In the genomic region with DNA sequence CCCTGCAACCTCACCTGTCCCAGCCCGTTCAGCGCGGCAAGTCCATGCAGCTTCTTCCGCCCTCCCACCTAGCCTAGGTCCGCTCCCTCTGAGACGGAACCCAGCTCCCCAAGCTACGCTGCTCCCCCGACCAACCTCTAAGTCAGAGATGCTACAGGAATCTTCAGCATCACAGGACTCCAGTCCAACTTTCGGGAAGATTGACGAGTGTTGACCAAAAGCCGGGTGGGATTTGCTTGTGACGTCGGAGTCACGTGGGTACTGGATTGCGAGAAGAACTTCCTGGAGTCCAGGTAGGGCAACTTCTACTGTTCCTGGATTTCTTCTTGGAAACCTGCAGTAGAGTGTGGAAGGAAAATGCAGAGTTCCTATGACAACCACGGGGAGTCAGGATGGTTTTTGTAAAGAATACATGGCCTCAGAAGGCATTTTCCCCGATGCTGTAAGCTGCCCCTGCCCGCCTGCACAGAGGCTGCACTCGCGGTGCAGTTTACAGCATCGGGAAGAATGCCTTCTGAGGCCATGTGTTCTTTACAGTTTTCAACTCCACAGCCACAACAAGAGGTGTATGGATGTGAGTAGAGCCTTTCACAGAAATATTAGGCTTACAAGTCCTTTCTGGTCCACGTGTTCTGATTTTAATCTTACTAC, we compare ENCODE assay signal across 8 mouse cellular contexts. TPM values are rescaled to one million over a fixed set of nuclear protein-coding genes. Genes with fewer than 3 reads are reported as not detected.
DNase-seq lines count a peak whose midpoint lies in the region; ATAC-seq and TF ChIP-seq lines count a peak whose summit lies in the region.

A gene (minus strand): TSS at position 212 of the 651 bp plus-strand sequence.

- peak; percentile 54 for DNase-seq in urinary bladder, postnatal 14 days (ENCODE audit: low spot score)
- no peak for DNase-seq in urinary bladder, postnatal 10 days (ENCODE audit: low spot score)
- peak; percentile 78 for DNase-seq in embryo, embryonic 9.5 days (ENCODE audit: extremely low spot score)
- no peak for DNase-seq in heart, postnatal 0 days (ENCODE audit: low spot score)
- peak; percentile 64 to 80 for DNase-seq in kidney, postnatal 36 days
- peak; percentile 46 for DNase-seq in liver, postnatal 0 days

- H3K4me1 ChIP-seq in heart, postnatal 0 days (ENCODE audit: control insufficient read depth, insufficient read depth): peaks cover 6% of the 10 kb centered on the region; the same call in 1 of the 2 replicates
- H3K4me1 ChIP-seq in liver, postnatal 0 days (ENCODE audit: insufficient read depth): no peaks in the 10 kb centered on the region
- peaks cover 7% of the 10 kb centered on the region for H3K4me1 ChIP-seq in neural tube, embryonic 13.5 days (replicated peaks)
- peaks cover 2% of the 10 kb centered on the region for H3K4me1 ChIP-seq in testis, adult 2 months (ENCODE audit: control insufficient read depth, insufficient read depth, low read length)

- peak within 1 kb of the TSS; percentile 96 for H3K4me2 ChIP-seq in heart, postnatal 0 days (ENCODE audit: low read depth, low read length)
- H3K4me2 ChIP-seq in liver, postnatal 0 days (ENCODE audit: low read depth, low read length): peak within 1 kb of the TSS; percentile 80
- H3K4me2 ChIP-seq in neural tube, embryonic 13.5 days: peak within 1 kb of the TSS; percentile 92

- 2% methylated on average over 22 of the region's 22 CpGs for WGBS in heart, postnatal 0 days
- 2% methylated on average over 22 of the region's 22 CpGs for WGBS in liver, postnatal 0 days (ENCODE audit: insufficient replicate concordance)
- WGBS in neural tube, embryonic 13.5 days: 3% methylated on average over 22 of the region's 22 CpGs

- no peak for TF ChIP-seq POLR2A in testis, adult 2 months (IDR thresholded peaks at IDR 0.05; ENCODE audit: control insufficient read depth, low read depth, low read length)

- no peak within 1 kb of the TSS for H3K27ac ChIP-seq in heart, postnatal 0 days (ENCODE audit: low read depth)
- H3K27ac ChIP-seq in liver, postnatal 0 days (ENCODE audit: low read depth): no peak within 1 kb of the TSS
- H3K27ac ChIP-seq in neural tube, embryonic 13.5 days (replicated peaks): no peak within 1 kb of the TSS
- no peak within 1 kb of the TSS for H3K27ac ChIP-seq in testis, adult 2 months (ENCODE audit: control insufficient read depth, insufficient read depth, low read depth, low read length)

- H3K36me3 ChIP-seq in heart, postnatal 0 days (replicated peaks; ENCODE audit: control insufficient read depth, insufficient read depth, low read length): no peaks in the 10 kb centered on the region
- no peaks in the 10 kb centered on the region for H3K36me3 ChIP-seq in liver, postnatal 0 days (replicated peaks; ENCODE audit: insufficient read depth, low read length)
- H3K36me3 ChIP-seq in neural tube, embryonic 13.5 days: no peaks in the 10 kb centered on the region
- no peaks in the 10 kb centered on the region for H3K36me3 ChIP-seq in testis, adult 2 months (ENCODE audit: control insufficient read depth, insufficient read depth, low read length)

- H3K9me3 ChIP-seq in heart, postnatal 0 days (replicated peaks; ENCODE audit: control insufficient read depth, low read length): no peaks in the 10 kb centered on the region
- H3K9me3 ChIP-seq in liver, postnatal 0 days (ENCODE audit: low read length): no peaks in the 10 kb centered on the region
- H3K9me3 ChIP-seq in neural tube, embryonic 13.5 days: no peaks in the 10 kb centered on the region

- peak; percentile 33; the same call in 1 of the 2 replicates for ATAC-seq in heart, postnatal 0 days (ENCODE audit: insufficient read depth, low read depth)
- ATAC-seq in liver, postnatal 0 days: peak; percentile 66
- ATAC-seq in neural tube, embryonic 13.5 days (ENCODE audit: low read depth): peak; percentile 81

- TF ChIP-seq EP300 in heart, postnatal 0 days (IDR thresholded peaks at IDR 0.05; ENCODE audit: low read depth): no peak
- TF ChIP-seq EP300 in liver, postnatal 0 days (IDR thresholded peaks at IDR 0.05; ENCODE audit: low read depth): no peak

- H3K4me3 ChIP-seq in heart, postnatal 0 days (ENCODE audit: low read depth, low read length): peak within 1 kb of the TSS; percentile 67
- H3K4me3 ChIP-seq in liver, postnatal 0 days (ENCODE audit: low read depth, low read length): peak within 1 kb of the TSS; percentile 65
- H3K4me3 ChIP-seq in neural tube, embryonic 13.5 days: peak within 1 kb of the TSS; percentile 65
- H3K4me3 ChIP-seq in testis, adult 2 months (ENCODE audit: control insufficient read depth, low read depth, low read length): peak within 1 kb of the TSS; percentile 86

- no peaks in the 10 kb centered on the region for H3K27me3 ChIP-seq in heart, postnatal 0 days (ENCODE audit: control insufficient read depth, insufficient read depth, low read length)
- no peaks in the 10 kb centered on the region for H3K27me3 ChIP-seq in liver, postnatal 0 days (ENCODE audit: insufficient read depth, low read length)
- H3K27me3 ChIP-seq in neural tube, embryonic 13.5 days: 0 out of 2 replicates have a peak, but pooled peaks cover 4% of the 10 kb centered on the region
- H3K27me3 ChIP-seq in testis, adult 2 months (ENCODE audit: control insufficient read depth, insufficient read depth, low read length): no peaks in the 10 kb centered on the region

- no peak for TF ChIP-seq CTCF in heart, postnatal 0 days (IDR thresholded peaks at IDR 0.05; ENCODE audit: low read depth)
- no peak for TF ChIP-seq CTCF in liver, postnatal 0 days (IDR thresholded peaks at IDR 0.05; ENCODE audit: low read depth)
- no peak for TF ChIP-seq CTCF in testis, adult 2 months (IDR thresholded peaks at IDR 0.05; ENCODE audit: control insufficient read depth, insufficient read depth, insufficient replicate concordance, low read depth, low read length)

- H3K9ac ChIP-seq in heart, postnatal 0 days (replicated peaks; ENCODE audit: low read depth, low read length): peak within 1 kb of the TSS; percentile 11; the same call in 1 of the 2 replicates
- peak within 1 kb of the TSS; percentile 43 for H3K9ac ChIP-seq in liver, postnatal 0 days (replicated peaks)
- peak within 1 kb of the TSS; percentile 72 for H3K9ac ChIP-seq in neural tube, embryonic 13.5 days

RNA-seq across cellular contexts. Expression of the gene that starts here (rescaled TPM):
- total RNA-seq in heart, postnatal 0 days (2014; rRNA removed; ENCODE audit: low replicate concordance): not detected in 2 replicates
- polyA plus RNA-seq in heart, postnatal 0 days (2015; fragmentation: Nextera tagmentation; extraction: Ambion mirVana): 0.10 and 0.18 TPM in 2 replicates
- not detected in 2 replicates for polyA plus RNA-seq in liver, postnatal 0 days (2015; fragmentation: Nextera tagmentation; extraction: Ambion mirVana)
- polyA plus RNA-seq in neural tube, embryonic 13.5 days (2015; fragmentation: Nextera tagmentation; extraction: Ambion mirVana): 0.73 and 0.91 TPM in 2 replicates
- polyA plus RNA-seq in testis, adult 2 months (2012; rRNA removed): 0.14 and 0.62 TPM in 2 replicates

Comparison
In these comparisons a context has a peak if more than half of its experiments do, and no peak if none do; other contexts are left out.
1. DNase-seq: peak in urinary bladder, postnatal 14 days (single experiment), embryo, embryonic 9.5 days (single experiment) and kidney, postnatal 36 days (2 of 2); none in urinary bladder, postnatal 10 days (single experiment) and heart, postnatal 0 days (single experiment).
2. Peak in ATAC-seq, H3K4me3 ChIP-seq, H3K9ac ChIP-seq and H3K4me2 ChIP-seq in heart, postnatal 0 days; RNA of the gene not detected or under 1 TPM.
3. Peak in DNase-seq, ATAC-seq, H3K4me3 ChIP-seq, H3K9ac ChIP-seq and H3K4me2 ChIP-seq in liver, postnatal 0 days; RNA of the gene not detected or under 1 TPM.
4. Peak in ATAC-seq, H3K4me3 ChIP-seq, H3K9ac ChIP-seq and H3K4me2 ChIP-seq in neural tube, embryonic 13.5 days; RNA of the gene not detected or under 1 TPM.
5. H3K9ac ChIP-seq: peak in every context shown above with its lines; median percentile 72 in neural tube, embryonic 13.5 days; 43 in liver, postnatal 0 days; 11 in heart, postnatal 0 days.
6. Peak in every context shown above with its lines, with median percentiles within 50 percentile points of each other: ATAC-seq, H3K4me2 ChIP-seq and H3K4me3 ChIP-seq.